ENCODE assay signal across 8 mouse cellular contexts in the genomic region with DNA sequence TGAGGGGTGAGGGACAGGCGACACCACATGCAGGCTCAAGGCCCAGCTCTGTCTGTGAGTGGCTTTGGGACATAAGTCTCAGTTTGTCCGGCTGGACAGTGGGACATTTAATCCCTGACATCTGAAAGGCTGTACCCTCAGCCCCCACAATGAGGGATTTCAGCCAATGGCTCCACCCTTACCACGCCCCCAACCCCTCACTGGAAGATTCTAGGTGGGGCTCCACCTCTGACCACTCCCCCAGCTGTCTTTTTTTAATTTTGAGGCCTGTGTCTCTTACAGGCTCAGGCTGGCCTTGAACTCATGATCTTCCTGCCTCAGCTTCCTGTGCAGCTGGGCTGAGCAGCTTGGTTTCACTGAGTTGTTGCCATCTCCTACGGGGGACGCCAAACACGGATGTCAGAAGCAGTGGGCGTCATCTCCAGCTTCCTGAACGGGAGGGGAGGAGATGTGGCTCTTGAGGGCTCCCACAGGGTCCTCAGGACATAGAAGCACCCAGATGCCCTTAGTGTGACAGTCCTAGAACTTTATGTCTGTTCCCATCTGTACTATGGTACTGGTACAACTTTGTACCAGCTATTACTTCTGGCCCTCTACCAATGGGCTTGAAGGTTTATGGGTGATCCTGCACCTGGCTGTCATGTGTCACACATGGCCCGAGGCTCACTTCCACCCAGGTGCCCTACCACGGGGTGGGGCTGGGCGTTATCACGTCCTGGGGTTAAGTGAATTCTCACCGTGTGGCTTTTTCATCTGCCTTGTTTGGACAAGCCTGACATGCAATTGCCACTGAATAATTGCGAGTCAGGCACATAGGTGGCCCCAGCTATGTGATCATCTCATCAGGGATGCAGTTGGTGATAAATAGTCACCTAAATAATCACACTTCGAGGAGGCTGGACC. TPM values are rescaled to one million over a fixed set of nuclear protein-coding genes. Genes with fewer than 3 reads are reported as not detected.
DNase-seq lines count a peak whose midpoint lies in the region; ATAC-seq and TF ChIP-seq lines count a peak whose summit lies in the region.

No protein-coding gene starts in this region.

- DNase-seq in cerebellum, adult 11-12 months = peak; percentile 63
- no peak for DNase-seq in cerebellum, adult 11 months
- peak; percentile 43 for DNase-seq in lung, embryonic 14.5 days
- no peak for DNase-seq in lung, postnatal 14 days
- DNase-seq in cerebellum, postnatal 4 days (ENCODE audit: low spot score in 2 of 2) = peak; percentile 4 to 14
- DNase-seq in kidney, postnatal 14 days = peak; percentile 32
- peak; percentile 2 for DNase-seq in right cerebral cortex, postnatal 4 days
- DNase-seq in embryo, embryonic 10.5 days (ENCODE audit: low spot score) = no peak

- 48% methylated on average over 15 of the region's 15 CpGs for WGBS in lung, embryonic 14.5 days

- no peaks in the 10 kb centered on the region for H3K27me3 ChIP-seq in lung, embryonic 14.5 days (ENCODE audit: insufficient read depth, low read length)

- no peak overlapping the region for H3K4me2 ChIP-seq in lung, embryonic 14.5 days

- H3K27ac ChIP-seq in lung, embryonic 14.5 days (ENCODE audit: low read depth) = peak overlapping the region; percentile 12; the same call in 1 of the 2 replicates

- TF ChIP-seq CTCF in lung, embryonic 14.5 days (IDR thresholded peaks at IDR 0.05; ENCODE audit: low read depth) = no peak

- no peak overlapping the region for H3K4me3 ChIP-seq in lung, embryonic 14.5 days (ENCODE audit: low read depth, low read length)

- ATAC-seq in lung, embryonic 14.5 days (ENCODE audit: insufficient read depth) = no peak

- no peak overlapping the region for H3K9ac ChIP-seq in lung, embryonic 14.5 days

- H3K9me3 ChIP-seq in lung, embryonic 14.5 days (ENCODE audit: low read depth, low read length) = no peaks in the 10 kb centered on the region

- H3K36me3 ChIP-seq in lung, embryonic 14.5 days (ENCODE audit: insufficient read depth) = no peaks in the 10 kb centered on the region

- H3K4me1 ChIP-seq in lung, embryonic 14.5 days (ENCODE audit: insufficient read depth) = peaks cover 5% of the 10 kb centered on the region; the same call in 1 of the 2 replicates

RNA-seq across cellular contexts. Expression of gene Nfic, which starts 20.8 kb away (rescaled TPM):
- polyA plus RNA-seq in lung, embryonic 14.5 days (2014; fragmentation: Nextera tagmentation; extraction: Ambion mirVana) = 86.0 and 86.5 TPM in 2 replicates

RNA-seq across cellular contexts. Expression of gene Smim24, which starts 41.8 kb away (rescaled TPM):
- polyA plus RNA-seq in lung, embryonic 14.5 days (2014; fragmentation: Nextera tagmentation; extraction: Ambion mirVana) = 2.8 and 3.3 TPM in 2 replicates

RNA-seq across cellular contexts. Expression of gene Gm48552, which starts 45.8 kb away (rescaled TPM):
- 1.3 and 1.4 TPM in 2 replicates for polyA plus RNA-seq in lung, embryonic 14.5 days (2014; fragmentation: Nextera tagmentation; extraction: Ambion mirVana)

RNA-seq across cellular contexts. Expression of gene Celf5, which starts 47.9 kb away (rescaled TPM):
- 0.09 and 0.30 TPM in 2 replicates for polyA plus RNA-seq in lung, embryonic 14.5 days (2014; fragmentation: Nextera tagmentation; extraction: Ambion mirVana)

RNA-seq across cellular contexts. Expression of gene Gm48551, which starts 50.3 kb away (rescaled TPM):
- polyA plus RNA-seq in lung, embryonic 14.5 days (2014; fragmentation: Nextera tagmentation; extraction: Ambion mirVana) = 2.8 and 3.8 TPM in 2 replicates

Comparison
In these comparisons a context has a peak if more than half of its experiments do, and no peak if none do; other contexts are left out.
1. DNase-seq: peak in cerebellum, adult 11-12 months (single experiment), lung, embryonic 14.5 days (single experiment), cerebellum, postnatal 4 days (2 of 2), kidney, postnatal 14 days (single experiment) and right cerebral cortex, postnatal 4 days (single experiment); none in cerebellum, adult 11 months (single experiment), lung, postnatal 14 days (single experiment) and embryo, embryonic 10.5 days (single experiment).